Mouse (Mus musculus): ENCODE measurements at regions not wholly inside any gene's neighbourhood (a gene's known extent, or its start where the extent isn't known, plus 50 kb on each side); places are given as distances from the start of the nearest gene placed in this dataset.

GRCm38 (mm10) chr4:12263746-12264145 is 91.9 kb upstream of the Fam92a start:
- DNase-seq (ENCODE audit: low spot score in 2 of 2) = no peak

- DNase-seq (ENCODE audit: low spot score in 2 of 2) = no peak
These were observed 91.4 kb upstream of the Fam92a start for GRCm38 (mm10) chr4:12263197-12263596.

GRCm38 (mm10) chr4:12247994-12248393 is 76.2 kb upstream of the Fam92a start:
- DNase-seq (ENCODE audit: low spot score in 2 of 2) = no peak

- DNase-seq (ENCODE audit: low spot score in 2 of 2) = no peak
These were observed 74.8 kb upstream of the Fam92a start for GRCm38 (mm10) chr4:12246595-12246994.

- DNase-seq (ENCODE audit: low spot score in 2 of 2) = peak; percentile 32 to 38
These were observed 69.2 kb upstream of the Fam92a start for GRCm38 (mm10) chr4:12240941-12241571.

- DNase-seq (ENCODE audit: low spot score in 2 of 2) = no peak
These were observed 58.9 kb upstream of the Fam92a start for GRCm38 (mm10) chr4:12230731-12231130.

All from right cerebral cortex, postnatal 36 days (tissue).